Mouse (Mus musculus): ENCODE data around the gene Kctd15.

DNA sequence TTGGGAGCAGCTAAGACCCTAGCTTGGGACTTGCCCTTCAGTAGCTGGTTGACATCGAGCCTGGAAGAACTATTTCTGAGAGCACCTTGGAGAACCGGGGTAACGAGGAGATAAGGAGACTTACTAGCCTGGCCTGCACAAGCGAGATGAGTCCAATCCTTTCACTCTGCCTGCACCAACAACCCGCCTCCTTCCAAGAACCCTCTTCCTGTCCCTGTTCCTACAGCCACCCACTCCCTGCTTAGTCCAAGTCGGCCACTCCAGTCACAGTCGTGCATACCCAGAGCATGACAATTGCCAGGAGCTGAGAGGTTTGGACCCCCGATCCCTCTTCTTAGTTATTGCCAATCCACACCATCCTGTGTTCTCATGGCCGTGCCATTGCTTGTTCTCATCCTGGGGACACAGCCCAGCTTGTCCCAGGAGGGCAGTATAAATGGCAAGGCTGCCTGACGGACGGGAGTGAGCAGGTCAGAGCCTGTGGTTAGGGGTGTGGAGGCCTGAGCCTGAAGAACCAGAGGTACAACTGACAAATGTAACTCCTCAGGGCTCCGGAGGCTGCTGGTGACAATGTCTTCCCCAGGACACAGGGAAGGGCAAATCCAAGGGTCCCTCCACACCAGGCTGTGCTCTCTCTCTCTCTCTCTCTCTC, 10.3 kb downstream of the Kctd15 start:
- TF ChIP-seq GATA1 (IDR thresholded peaks at IDR 0.05; ENCODE audit: low read length), result no peak
- TF ChIP-seq TAL1 (IDR thresholded peaks at IDR 0.05; ENCODE audit: low read length), result no peak
